Mouse (Mus musculus) T-helper 17 cell (primary cell): Measurements from ENCODE around the gene Lrrc7.

ENCODE experiments used
- in situ Hi-C, 2 experiments: fragments of 300-600 bp; cut with MboI, MseI; formaldehyde crosslinking; loops; 1 replicate in 1 of 2; 2 replicates in 1 of 2; pipeline ENCODE4 v1.15.1; 2025; ENCODE audit warnings: high pct_unique_total_duplicates in 2 of 2

Lrrc7 gene

DNA sequence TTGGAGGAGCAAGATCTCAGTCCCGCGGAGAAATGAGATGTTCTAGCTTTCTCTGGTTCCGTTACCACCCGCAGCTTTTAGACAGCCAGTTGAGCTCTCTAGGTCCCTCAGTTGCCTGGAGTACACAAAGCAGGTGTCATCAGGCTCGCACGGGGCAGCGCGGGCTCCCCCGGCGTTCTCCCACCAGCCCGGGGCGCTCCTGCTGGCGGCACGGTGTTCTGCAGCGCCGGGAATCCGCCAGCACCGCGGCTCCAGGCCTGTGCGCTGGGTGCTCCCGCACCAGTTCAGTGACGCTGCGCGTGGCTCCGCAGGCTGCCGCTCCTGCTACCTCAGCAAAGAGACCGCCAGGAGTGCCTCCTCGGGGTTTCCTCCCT is at the start of gene Lrrc7:
Lrrc7 (minus strand) TSS at position 235 of the 374 bp plus-strand sequence.
- in situ Hi-C loops: no loop called here

DNA sequence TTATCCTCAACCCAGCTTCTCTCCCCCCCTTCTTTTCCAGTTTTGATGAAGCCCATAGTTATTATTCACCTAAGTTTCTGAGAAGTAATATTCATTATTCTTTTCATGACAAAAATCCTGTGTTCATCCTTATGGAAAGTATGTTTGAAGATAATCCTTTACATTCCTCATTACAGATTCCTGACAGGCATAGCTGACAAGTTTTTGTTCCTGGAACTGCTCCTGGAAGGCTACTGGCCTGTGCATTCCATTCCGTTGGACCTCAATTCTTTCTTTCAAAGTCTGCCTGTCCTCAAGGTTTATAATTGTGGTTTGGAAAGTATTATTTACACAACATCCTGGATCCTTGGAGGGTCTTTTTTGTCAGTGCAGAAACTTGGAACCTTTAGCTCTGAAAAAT is 45.0 kb upstream of the Lrrc7 start:
- in situ Hi-C loops: no loop called here

DNA sequence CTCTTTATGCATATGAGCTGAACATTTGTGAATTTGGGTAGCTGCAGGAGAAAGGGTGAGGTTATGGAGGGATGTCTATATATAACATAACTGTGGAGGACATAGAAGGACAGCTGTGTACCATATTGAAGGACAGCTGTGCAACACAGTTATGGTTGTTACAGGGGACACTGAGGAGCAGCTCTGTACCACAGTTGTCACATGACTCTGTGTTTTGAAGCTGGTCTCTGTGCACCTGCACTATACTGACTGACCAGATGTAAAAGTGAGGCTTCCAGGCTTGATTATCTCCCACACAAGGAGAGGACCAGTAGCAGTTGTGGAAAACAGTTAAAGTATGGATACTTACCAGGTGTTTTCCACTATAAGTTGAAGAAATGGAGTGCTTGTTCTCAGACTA is 43.3 kb upstream of the Lrrc7 start:
- in situ Hi-C loops: no loop called here

DNA sequence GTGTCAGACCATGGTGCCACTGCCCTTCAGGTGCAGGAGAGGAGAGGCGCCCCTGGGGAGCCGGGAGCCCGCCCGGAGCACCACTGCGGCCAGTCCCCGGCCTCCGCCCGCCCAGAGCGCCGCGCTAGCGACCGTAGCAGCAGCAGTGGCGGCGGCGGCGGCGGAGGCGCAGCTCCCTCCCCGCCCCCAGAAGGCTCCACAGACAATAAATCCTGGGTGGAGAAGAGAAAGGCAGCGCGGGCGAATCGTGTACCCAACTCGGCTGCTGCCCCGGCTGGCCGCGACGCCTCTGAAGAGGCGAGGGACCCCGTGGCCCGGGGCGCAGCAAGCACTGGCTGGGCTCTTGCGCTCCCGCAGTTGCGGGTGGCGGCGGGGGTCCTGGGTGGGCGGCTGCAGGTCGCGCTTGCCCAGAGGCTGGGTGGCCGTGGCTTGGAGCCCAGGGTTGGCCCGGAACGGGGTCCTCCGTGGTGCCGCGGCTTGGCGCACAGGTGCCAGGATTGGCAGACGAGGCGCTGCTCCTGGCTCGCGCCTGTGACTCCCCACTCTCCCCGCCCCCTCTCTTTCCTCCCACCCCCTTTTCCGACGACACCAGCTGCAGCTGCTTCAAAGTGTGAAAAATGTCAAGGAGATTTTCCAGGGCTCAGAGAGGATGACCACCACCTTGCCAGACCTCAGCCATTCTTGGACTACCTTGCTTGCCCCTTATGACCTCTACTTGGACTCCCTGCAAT is 600 bp downstream of the Lrrc7 start:
- in situ Hi-C loops: no loop called here

DNA sequence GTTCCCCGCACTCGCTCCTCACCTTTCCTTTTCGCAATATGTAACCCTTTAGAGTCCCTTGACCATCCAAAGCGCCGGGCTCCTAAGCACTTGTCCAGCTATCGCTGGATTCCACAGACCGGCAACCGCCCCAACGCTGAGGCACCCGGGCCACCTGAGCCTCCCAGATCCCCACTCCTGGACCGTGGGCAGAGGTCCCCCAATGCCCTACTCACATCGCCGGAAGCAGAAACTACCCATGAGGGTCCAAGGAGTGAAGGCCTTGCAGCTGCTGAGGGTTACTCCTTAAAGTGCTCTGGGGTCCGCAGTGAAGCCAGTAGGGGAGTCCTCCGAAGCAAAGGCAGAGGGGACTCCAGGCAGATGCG is 1.1 kb downstream of the Lrrc7 start:
- in situ Hi-C loops: no loop called here

DNA sequence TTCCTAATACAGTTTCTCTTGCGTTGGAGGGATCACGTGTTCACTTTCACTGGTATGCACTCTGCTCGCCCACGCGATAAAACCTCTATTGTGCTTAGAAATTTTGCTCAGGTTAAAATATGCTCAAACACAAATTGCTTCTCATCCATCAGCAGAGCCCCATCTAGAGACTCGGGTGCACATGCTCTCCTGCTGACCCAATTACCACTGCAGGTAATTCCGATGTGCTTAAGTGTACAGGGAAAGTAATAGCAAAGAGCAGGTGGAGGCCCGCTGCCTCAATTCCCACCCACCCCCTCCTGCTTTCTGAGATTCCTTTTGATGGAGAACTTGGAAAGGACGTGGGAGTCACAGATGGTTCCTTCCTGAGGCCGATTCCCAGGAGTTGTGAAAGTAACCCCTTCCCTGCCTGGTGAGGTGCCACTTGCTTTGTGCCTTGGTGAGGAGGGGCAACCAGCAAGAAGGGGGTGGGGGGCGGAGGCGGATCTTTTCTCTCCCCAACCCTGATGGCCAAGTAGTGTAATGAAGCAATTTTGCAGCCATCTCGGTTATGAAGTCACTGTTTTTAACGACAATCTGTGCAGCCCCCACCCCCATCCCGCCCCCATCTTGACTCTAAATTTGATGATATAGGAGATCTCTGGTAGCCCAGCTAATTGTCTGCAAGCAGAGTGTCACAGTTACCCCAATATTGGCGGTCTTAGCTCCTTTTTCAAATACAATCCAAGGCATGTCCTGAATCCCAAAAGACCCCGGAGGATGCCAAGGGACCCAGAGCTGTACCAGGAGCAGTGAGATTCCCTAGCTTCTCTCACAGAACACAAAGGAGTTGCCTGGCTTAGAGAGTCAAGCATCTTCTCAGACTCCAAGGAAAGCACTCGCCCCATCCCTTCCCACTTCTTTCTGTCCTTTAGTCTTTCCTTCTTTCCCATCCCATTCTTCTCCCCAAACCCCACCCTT is 2.0 kb downstream of the Lrrc7 start:
- in situ Hi-C loops: no loop called here

DNA sequence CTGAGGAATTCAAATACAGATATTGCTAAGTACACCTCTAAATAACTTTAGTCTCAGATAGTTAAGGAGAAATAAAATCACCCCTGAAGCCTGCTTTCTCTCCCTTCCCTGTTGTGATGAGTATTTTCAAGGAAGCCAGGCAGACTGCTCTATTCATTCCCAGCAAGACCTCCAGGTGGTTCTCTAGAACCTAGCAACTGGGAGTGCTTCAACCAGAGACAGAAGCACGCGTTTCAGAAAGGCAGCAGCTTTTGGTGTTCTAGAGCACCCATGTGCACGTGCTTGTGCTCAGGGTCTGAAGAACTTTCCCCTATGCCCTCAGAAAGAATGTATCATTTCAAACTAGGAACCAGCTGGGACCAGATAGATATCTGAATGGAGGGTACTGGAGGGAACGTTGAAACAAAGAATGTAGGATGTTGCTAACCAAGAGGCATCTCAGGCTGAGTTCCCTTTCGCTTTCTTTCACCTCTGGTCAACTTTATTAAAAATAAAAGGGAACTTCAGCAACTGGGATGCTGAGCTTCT is 2.8 kb downstream of the Lrrc7 start:
- in situ Hi-C loops: no loop called here

DNA sequence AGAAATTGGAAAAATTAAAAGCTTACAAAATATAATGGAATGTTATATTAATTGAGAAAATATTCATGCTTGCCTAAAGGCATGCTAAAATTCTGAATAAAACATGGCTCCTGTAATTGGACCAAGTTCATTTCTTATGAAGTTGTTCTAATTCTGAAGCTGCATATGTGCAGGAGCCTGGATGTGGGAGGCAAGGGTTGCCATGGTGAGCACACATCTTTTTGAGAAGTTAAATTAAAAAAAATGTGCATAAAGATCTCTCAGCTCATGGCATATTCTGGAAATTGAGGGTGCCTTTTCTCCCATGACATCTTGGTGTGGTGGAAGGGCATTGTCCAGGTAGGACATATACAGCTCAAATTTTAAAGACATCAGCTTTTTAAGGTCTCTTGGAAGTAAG is 3.4 kb downstream of the Lrrc7 start:
- in situ Hi-C loops: no loop called here

DNA sequence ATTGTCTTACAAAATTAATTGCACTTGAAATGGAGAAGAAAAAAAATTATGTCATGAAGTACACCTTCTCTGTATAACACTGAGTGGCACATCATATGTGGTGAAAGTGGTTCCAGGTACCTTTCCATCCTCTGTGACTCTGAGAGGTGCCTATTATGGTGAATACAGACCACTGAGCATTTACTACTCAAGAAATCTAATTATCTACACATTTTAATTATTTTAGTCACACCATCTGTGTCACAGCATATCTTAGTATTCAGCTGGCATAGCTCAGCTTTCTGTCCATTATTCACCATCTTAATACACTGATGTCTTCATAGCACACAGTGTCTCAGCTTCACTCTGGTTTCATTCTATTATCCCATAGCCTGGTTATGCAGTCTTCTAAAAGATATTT is 7.7 kb downstream of the Lrrc7 start:
- in situ Hi-C loops: no loop called here

DNA sequence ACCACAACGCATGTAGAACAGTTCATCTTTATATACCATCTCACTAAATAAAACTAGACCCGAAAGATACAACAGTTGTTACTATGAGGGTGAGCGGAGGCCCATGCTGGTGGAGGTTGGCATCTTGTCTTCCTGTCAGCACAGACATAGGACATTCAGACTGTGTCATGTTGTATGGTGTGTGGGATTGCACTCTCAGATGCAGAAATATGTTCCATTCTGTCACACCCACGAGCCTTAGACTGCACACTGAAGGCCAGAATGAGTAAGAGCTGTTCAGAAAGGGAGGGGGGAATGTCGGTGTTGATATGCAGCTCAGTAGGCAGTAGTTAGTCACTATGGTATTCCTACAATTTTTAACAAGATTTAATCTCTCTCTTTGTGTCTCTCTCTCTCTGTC is 9.9 kb downstream of the Lrrc7 start:
- in situ Hi-C loops: no loop called here

DNA sequence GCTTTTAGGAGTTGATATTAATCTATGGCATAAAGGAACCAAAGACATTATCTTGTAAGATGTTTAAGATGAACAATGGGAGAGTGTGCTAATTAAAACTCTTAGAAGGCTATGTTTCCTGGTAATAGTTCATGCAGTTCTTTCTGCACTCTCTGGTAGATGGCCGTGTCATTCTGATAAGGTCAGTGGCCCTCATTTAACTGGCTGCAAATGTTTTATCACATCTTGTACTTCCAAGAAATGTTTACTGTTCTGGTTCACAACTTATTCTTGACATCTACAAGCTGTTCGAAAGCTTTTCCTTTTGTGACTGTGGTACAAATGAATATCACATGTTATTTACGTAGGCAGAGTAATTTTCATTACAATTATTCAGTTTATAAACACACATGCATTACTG is 18.5 kb downstream of the Lrrc7 start:
- in situ Hi-C loops: no loop called here

DNA sequence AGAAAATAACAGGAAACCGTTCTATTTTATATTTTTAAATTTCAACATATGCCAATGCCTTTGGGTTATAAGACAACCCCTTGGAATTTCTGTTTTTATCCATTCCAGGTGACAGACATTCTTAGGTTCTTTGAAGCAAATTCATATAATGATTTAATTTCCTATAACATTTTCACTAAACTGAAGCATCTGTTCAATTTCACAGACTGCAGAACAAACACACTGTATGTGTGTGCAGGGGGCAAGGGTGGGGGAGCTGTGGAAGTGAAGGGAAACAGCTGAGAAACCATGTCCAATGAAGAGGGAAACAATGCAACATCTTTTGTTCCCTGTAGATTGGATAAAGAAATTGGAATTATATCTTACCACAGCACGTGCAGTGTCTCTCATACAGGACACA is 29.2 kb downstream of the Lrrc7 start:
- in situ Hi-C loops: no loop called here

DNA sequence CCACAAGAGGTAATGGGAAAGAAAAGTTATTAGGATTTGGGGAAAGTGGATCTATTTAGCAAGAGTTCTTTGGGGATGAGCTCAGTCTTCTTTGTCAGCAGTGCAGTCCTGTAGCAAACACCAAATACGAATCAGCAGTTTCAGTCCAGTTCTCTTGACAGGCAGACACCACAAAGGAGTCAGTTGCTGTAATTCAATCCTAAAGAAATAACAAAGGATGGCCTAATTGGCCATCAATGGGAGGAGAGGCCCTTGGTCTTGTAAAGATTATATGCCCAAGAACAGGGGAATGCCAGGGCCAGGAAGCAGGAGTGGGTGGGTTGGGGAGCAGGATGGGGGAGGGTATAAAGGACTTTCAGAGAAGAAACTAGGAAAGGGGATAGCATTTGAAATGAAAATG is 33.5 kb downstream of the Lrrc7 start:
- in situ Hi-C loops: no loop called here

DNA sequence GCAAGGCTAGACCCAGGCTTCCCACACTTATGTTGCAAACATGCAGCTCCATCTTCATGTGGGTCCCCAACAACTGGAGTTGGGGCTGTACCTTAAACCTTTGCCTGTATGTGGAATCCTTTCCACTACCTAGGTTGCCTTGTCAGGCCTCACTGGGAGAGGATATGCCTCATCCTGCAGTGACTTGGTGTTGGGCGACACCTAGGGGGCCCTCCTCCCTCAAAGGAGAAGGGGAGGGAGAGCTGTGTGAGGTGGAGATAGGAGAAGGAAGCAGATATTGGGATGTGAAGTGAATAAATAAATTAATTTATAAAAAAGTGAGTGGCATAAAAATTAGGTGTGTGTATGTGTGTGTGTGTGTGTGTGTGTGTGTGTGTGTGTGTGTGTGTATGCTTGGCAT is 68.3 kb downstream of the Lrrc7 start:
- in situ Hi-C loops: no loop called here

DNA sequence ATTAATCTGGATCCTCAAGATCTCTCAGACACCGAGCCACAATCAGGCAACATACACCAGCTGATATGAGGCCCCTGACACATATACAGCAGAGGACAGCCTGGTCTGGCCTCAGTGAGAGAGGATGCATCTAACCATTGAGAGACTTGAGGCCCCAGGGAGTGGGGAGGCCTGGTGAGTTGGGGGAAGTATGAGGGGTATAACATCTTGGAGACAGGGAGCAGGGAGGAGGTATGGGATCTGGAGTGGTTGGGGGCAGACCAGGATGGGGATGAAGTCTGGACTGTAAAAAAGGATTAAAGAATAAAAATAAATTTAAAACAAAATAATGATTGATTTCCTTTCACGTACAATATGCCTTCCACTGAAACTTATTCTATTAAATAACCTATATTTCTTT is 82.3 kb downstream of the Lrrc7 start:
- in situ Hi-C loops: no loop called here

DNA sequence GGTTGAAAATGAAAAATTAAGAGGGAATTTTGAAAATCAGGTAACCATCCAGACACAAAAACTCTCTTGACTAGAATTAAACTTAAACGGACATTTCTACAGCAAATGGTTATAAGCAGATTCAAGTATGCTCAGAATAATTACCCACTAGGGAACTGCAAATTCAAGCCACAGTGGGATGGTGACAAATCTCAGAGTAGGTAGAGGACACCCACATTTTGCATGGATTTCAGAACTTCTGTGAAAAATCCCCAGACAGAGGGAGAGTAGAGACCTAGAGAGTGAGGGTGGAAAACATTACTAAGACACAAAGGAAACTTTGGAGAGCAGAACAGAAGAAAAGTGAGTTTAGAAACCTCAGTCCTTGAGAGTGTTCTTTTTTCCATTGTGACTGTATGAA is 161.4 kb downstream of the Lrrc7 start:
- in situ Hi-C loops: no loop called here

DNA sequence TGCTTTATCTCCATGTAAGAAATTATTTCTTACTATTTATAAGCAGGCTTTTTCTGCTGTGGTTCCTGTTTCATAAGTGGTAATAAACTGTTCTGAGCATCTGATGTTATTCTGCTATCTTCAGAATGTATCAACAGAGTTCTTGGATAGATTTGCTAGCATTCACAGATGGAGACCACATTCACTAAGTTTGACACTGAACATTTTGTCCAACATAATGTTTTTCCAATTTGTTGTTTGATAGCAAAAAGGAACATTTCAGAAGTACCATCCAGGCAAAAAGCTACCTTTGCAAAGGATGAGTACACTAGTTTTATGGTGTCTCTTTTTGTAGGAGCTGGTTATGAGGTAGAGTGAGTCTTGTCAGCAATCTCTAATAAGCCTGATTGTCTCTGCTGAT is 170.5 kb downstream of the Lrrc7 start:
- in situ Hi-C loops: no loop called here

DNA sequence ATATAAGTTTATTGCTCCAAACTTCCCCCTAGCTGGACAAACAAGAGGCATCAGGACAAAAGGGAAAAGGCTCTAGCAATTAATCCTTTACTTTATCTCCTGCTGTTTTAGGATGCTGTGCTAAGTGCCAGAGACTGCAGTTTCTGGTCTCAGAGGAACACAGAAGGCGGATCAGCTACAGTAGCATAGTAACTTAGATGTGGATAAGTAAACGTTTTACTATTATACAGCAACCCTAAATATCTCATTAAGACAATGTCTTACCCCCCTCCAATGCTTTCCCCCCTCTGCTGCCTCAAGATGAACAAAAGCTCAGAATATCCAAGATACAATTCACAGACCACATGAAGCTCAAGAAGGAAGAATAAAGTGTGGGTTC is 174.0 kb downstream of the Lrrc7 start:
- in situ Hi-C loops: no loop called here

DNA sequence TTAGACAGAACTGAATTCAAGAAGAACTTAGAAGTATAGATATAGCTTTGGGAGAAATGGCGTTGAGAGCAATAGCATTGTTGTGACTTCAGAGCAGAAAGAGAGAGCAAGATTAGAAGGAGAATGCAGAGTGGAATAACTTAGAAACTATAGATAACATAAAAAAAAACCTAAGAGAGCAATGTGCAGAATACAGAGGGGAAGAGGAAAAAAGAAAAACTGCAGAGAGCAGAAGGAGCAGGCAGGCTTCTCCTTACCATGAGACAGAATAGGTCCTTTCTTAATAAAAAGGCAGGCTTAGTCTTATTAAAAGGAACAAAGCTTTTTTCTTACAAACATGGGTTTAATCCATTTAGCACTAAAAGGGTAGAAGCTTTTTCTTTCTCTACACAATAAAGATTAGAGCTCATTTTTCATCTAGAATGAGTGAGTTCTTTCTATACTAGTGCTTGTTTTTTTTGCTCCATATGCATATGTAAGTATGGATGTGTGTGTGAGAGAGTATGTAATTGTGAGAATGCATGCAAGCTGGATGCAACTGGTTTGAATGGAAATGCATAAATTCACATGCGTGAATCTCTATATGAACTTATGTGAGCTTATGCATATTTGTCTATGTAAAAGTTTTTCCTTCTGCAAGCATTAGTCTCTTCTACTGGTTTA is 174.5 kb downstream of the Lrrc7 start:
- in situ Hi-C loops: no loop called here

DNA sequence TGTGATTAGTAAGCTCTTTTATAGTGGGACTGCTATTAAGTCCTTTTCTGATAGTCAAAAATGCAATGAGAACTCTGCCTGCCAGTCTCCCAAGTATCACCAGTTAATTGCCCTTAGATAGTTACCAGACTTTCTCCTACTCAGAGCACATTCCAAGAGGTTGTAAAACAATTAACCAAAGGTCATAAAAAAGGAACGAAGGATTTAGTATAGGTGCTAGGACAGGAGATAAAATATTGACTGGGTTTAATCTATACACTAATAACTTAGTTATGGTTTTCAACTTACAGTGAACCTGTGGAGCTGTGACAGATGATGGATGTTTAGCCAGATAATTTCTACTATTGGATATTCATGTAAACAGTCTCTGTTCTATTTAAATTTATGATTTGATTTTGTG is 175.2 kb downstream of the Lrrc7 start:
- in situ Hi-C loops: no loop called here

DNA sequence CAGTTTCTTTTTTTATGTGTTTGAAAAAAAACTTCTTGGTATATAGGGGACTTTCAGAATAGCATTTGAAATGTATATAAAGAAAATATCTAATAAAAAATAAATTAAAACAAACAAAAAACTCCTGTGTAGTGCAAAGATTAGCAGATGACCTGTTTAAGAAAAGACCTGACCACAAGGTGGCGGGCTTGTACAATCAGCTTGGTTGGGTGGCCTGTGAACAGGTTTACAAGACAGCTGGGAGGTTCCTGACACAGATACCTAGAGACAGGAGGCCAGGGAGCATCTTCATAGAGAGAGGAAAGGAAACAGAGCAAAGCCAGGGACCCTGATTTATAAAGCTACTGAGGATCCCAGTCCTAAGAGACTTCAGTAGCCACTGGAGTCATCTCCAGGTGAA is 186.1 kb downstream of the Lrrc7 start:
- in situ Hi-C loops: no loop called here

DNA sequence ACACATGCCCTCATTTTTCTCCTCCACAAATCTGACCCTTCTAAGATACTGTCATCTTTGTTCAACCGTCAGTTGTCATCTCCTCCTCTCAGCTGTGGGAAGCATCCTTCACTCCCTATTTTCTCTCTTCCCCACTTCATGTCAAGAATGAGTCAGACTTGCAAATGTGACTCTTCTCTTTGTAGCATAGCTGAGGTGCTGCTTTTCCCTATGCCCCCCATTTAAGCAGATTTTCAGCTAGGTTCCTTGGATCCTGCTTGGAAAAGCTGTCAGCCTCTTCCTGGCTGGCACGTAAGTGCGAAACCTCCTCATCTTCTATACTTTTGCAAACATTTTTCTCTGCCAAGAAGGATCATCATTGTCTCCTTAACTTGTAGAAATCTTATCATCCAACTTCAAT is 192.9 kb downstream of the Lrrc7 start:
- in situ Hi-C loops: no loop called here
